Mouse (Mus musculus) spleen, postnatal 14 days (tissue): ENCODE measurements around the gene Exoc4.

Source experiments
- DNase-seq, 2 experiments: peaks; one replicate each; pipeline ENCODE4 v3.0.0; 2021 to 2022; ENCODE audit warnings: low spot score in 2 of 2

Exoc4 gene

DNA sequence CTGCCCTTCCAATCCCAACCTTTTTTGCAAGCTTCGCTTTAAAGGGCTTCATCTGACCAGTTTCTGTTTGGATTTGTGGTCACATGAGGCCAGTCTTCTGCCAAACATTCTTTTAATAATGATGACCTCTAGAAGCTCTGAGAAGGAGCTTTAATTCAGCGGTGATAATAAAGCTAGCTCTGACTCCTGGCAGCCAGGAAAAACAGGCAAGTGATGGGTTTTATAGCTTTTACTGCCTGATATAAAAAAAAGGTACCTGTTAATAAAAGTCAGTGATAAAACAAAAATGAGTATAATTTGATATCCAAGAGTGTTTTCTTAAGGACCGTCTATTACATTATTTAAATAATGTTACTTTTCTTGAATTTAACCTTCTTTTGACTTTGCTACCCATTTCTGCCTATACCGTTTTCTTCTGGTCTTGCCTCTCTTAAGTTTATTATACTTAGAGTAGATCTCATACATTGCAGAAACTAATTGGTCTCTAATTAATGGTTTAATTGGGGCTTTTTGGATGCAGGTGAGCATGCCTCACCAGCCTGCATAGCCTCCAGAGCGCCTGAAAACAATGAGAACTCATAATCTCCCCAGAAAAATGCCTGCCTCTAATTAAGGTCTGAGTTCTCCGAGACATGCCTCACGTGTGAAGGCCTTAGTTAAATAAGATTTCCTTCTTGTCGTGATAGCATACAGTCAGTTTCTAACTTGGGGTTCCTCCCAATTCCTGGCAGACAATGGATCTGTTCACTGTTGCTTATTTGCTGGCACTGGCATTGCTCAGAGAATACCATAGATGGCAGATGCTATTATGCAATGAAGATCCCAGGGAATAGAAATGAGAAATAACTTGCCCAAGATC is 681.4 kb downstream of the Exoc4 start:
- no peak for DNase-seq

DNA sequence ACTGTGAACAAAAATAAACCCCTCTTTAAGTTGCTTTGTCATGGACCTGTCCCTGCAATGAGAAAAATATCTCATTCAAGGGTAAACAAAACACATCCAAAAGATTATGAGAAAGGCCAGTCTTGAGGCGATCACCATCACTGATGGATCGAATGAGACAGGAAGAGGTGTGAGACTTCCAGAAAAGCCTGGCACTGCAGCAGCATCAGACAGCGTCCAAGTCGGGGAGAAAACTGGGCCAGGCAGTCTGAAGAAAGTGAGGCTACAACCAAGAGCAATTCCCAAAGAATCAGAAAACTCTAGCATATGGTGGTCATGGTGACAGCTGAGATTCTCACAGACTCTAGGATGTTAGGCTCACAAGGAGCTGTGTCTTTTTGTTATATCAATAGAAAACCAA is 689.0 kb downstream of the Exoc4 start:
- no peak for DNase-seq

DNA sequence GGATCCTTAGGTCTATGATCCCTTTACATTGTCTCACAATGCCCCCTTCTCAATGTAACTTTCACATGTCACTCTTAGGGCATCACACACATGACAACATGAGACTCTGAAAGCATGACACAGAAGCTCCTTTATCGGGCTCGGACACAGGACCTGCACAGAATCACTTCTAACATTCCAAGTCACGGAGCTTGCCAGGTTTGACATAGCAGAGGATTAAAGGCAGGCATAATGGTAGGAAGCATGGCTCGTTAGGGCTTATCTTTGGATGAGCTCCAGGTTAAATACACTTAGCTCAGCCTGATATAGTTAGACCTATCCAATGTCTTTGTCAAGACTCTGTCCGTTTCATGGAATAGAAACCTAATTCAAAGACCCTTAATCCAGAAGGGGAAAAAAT is 690.3 kb downstream of the Exoc4 start:
- DNase-seq = no peak

DNA sequence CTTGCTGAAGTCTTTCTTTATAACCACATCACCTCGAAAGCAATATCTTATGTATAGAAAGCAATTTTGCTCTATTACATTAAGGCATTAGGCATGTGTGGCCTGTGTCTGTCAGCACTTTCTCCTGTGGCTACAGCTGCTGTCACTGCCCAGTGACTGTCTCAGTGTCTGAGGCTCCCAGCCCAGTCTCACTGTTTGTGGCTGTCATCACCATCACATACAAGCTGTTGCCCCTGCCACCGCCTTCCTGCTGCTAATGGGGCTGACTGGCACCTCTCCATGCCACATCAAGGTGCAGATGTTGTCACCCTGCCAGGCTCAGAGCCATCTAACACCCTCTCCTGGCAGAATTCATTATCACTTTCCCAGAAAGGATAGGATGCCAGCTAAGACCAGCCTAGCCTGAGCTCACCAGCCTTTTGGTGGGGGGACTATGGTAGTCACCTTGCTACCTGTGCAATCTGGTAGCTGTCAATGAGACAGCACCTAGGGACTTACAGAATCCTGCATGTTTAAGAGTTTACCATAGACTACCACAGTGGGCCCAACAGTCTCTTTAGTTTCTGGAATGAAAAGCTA is 698.1 kb downstream of the Exoc4 start:
- DNase-seq = no peak

DNA sequence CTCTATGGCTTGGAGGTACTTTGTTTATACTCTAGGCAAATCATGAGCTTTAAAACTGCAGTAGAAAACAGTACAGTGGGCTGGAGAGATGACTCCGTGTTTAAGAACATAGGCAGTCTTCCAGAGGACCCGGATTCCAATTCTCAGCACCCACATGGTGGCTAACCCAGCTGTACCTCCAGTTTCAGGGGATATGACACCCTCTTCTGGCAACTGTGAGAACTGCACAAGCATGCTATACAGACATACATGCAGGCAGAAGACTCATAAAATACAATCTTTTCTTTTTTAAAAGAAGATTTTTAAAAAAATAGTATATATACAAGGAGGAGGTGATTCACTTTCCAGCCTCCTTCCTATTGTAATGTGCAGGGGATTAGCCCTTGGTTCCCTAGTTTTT is 701.2 kb downstream of the Exoc4 start:
- no peak for DNase-seq

DNA sequence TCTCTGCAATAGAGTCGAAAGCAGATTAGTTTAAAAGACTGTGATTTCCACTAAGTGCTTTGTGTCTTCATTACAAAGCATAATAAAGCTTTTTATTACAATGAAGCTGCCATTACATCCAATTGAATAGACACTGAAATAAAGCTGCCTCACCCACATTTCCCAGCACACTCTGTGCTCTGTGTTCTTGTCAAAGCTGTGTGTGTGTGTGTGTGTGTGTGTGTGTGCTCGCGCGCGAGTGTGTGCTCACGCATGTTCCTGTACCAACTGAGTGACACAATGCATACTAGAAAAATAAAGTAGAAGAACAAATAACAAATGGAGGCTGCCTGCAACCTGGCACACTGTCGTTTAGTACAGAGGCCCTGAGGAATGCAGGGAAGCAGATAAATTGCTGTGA is 706.6 kb downstream of the Exoc4 start:
- DNase-seq = no peak

DNA sequence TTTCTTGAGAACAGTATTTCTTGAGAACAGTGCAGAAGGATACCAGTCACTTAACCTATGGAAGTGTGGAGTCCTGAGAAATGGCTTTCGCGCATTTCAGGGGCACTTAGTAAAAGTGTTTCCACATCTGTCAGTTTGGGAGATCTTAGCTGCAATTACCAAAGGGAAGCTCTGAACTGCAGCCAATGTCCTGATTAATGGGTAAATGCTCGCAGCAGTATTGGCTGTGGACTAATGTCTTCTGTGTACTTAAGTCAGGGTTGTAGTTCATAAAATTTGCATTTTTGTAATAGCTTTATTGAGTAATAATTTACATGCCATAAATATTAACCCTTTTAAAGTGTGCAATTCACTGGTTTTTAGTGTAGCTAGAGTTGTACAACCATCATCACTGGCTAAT is 709.4 kb downstream of the Exoc4 start:
- DNase-seq = no peak

DNA sequence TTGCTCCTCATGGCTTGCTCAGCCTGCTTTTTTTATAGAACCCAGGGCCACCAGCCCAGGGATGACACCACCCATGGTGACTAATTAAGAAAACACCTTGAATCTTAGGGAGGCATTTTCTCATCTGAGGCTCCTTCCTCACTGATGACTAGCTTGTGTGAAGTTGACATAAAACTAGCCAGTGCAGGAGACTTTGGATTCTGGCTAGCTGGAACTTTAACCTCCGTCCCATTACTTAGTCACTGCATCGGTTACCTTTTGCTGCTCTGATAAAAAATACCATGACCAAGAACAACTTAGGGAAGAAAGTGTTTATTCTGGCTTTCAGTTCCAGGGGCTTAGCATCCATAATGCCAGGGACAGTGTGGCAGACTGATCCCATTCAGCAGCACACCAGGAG is 711.9 kb downstream of the Exoc4 start:
- DNase-seq = no peak

DNA sequence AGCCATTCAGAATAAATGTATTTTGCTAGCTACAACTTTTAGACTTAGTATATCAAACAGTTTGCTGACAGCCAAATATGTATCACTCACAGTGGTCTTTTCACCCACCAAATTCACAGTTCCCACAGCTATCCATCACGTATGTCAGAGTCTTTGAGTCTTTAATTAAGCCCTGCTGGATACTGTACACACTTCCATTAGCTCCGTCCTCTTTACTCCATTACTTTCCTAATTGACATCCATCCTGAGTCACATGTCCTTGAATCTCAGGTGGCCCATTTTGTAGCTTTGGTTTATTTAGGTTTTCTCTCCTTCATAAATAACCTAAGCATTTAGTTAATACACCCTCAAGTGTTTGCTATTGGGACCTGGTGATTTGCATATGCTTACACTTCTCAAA is 714.2 kb downstream of the Exoc4 start:
- DNase-seq = no peak

DNA sequence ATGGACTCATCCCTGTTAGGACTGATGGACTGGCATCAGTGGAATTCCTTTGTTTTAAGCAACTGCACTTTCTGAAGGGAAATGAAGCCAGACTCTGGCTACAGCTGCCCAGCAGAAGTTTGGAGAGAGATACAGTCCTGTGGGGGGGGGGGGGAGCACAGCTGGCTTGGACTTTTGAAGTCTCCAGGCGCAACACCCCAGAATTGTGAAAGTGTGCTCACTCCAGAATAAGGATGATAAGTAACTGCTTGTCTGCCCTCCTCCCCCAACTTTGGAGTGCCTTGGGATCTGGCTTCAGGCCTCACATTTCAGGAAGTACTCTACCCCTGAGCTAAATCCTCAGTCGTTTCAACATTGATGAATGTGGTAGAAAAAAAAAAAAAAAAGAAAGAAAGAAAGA is 716.7 kb downstream of the Exoc4 start:
- DNase-seq = no peak

DNA sequence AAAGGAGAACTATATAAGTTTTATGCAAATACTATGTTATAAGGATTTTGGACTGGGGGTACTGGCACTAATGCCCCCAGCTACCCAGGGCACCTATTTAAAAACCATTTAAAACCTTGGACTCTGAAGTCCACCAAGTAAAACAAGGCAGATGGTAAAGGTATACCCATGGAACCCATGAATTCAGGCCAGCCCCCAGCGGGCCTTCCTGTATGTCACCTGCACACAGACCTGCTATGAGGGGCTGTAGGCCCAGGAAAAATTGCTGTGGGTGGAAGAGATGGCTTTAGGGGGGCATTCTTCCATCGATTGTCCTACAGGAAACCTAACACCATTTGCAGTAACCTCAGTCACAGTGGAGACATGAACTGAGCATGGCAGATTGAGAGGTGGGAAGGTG is 719.9 kb downstream of the Exoc4 start:
- no peak for DNase-seq

DNA sequence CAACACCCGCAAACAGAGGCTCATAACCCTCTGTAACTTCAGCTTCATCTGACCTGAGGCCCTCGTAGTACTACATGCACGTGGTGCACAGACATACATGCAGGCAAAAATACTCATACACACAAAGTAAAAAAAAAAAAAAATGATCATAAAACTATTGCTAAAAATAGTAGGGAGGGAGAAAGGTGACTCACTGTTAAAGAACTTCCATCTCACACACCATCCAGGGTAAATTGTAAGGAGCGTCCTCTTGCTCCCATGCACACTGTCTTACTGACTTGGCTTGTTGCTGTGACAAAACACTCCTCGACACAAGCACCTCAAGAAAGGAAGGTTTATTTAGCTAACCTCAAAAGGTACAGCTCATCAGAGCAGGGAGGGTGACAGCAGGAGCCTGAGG is 723.9 kb downstream of the Exoc4 start:
- no peak for DNase-seq

DNA sequence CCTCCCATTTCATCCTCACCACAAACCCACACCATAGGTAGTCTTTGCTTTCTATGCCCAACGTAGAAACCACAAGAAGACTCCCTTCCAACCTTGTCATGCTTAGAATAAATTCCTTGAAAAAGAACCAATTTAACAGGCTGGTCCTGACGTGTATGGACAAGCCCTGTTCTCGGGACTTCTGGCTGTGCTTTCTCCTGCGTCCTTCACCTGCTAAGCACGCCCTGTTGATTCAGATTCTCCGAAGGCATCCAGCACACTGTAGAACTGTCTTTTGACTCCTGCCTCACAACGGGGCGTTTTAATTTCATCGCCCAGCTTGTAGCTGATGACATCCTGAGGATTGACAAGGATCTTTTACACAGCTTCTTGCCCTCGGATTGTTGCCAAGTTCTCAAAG is 727.7 kb downstream of the Exoc4 start:
- no peak for DNase-seq

DNA sequence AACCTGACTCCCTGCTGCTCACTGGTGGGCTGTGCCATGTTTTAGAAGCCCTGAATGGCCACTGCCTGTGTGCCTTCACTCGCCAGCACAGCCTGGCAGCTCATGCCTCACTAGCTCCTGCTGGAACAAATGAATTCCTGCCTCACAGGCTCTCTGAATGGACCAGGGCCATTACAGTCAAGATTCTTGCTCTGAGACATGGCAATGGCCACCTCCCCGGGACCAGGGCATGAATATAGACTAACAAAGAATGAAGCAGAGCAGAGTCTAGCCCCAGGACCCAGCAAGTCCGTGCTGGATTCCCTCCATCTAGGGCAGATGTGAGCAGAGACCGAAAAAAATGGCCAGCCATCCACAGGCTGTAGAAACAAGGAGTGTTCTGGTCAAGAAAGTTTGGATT is 728.6 kb downstream of the Exoc4 start:
- no peak for DNase-seq

DNA sequence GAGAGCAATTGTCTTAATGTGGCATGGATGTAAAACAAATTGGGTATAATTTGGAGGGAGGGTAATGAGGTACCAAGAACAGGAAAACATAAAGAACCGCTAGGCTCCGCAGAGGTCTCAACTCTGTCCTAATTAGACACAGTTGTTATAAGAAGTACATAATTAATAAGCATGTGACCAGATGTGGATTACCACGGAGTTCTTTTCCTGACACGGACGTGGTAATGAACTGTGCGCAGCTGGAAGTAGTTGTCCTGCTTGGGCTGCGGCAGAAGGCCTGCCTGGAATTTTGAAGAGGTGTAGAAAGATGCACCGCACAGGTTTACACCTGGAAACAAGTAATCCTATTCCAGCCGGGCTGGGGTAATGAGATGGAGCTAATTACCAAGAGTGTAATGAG is 729.0 kb downstream of the Exoc4 start:
- DNase-seq = no peak

DNA sequence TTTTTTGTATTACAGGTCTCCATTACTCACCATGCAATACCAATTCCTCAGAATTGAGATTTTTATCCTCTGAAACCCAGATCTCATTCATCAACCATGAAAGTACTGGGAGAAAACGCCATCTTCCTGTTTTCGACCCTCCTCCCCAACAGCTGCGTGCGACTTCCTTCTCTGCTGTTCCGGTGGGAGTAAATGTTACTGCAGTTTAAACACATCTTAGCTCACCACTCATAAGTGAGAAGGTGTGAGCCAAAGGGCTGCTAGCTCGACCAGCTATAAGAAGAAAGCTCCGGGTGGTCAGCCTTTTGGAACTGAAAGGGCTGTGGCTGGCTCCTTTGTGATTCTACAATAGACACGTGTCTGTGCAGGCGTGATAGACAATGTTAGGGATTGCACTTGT is 733.8 kb downstream of the Exoc4 start:
- DNase-seq = no peak

DNA sequence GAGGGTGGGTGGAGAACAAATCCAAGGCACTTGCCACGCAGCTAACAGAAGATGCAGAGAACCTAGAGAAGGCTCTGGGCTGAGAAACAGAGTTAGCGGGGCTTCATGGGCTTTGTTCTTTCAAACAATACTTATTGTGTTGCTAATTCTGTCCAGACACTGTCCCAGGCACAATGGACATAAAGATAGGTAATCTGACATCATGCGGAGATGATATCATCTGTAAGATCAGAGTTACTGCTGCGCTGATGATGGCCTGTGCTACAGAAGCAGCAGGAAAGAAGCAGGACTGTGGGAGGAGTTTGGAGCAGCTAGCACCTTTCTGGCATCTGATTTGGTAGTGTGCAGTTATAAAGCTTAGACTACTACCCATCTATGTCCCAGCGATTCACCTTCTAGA is 738.2 kb downstream of the Exoc4 start:
- no peak for DNase-seq

DNA sequence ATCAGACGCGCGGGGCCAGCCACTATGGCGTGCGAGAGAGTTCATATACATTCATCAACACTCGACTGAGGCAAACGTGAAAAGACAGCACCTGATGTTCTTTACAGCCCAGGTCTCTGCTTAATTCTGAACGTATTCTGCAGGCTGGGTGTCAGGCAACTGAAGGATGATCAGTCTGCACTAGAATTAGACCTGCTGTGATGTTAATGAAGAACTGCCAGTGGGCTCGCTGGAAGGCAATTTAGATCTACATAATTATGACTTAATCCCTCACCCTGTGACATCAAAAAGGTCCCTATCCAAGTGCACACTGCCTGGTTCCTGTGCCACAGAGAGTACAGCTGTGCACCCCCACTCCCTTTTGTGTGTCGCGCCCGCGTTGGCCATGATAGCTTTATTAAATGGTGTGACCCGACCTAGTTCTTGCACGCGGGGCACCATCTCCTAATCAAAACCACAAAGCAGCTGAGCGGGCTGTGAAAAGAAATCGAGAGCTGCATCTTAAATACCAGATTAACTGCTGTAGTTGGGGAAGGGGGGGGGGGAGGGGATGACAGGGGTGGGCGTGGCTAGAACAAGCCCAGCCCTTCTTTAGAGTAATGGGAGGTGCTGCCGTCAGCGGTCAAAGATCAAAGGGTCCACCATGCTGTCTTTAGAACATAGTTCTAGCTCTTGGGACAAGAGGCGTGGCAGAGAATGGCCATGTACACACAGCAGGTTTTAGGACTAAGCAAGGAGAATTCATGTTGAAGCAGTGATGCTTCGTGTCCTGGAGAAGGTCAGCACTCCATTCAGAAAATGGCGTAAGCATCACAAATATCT is 743.5 kb downstream of the Exoc4 start:
- DNase-seq = no peak

DNA sequence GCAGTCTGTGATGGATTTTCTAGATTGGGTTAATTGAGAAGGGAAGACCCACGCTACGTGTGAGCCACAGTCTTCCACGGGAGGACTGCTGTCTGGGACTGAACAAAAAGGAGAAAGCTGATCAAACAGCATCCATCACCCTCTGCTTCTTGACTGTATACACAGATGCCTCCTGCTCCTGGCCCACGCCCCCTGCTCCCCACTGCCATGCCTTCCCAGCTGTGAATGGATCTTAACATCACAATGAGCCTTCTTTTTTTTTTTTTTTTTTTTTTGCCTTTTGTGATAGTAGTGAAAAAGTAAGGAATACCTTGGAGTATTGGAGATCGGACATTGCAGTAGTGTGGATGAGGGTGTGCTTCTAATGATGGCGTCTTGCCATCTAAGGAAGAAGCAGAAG is 745.0 kb downstream of the Exoc4 start:
- no peak for DNase-seq

DNA sequence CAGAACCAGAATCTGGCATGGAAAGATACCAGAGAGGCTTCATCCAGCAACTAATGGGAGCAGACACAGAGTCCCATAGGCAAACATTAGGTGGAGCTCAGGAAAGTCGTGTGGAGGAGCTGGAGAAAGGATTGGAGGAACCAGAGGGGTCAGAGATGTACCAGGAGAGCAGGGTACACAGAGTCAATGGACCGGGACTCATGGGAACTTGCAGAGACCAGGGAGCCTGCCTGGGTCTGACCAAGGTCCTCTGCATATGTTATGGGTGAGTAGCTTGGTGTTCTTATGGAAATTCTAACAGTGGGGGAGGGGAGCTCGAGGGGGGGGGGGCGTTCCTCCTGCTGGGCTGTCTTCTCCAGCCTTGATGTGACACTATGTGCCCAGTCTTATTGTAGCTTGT is 749.7 kb downstream of the Exoc4 start:
- DNase-seq = no peak

DNA sequence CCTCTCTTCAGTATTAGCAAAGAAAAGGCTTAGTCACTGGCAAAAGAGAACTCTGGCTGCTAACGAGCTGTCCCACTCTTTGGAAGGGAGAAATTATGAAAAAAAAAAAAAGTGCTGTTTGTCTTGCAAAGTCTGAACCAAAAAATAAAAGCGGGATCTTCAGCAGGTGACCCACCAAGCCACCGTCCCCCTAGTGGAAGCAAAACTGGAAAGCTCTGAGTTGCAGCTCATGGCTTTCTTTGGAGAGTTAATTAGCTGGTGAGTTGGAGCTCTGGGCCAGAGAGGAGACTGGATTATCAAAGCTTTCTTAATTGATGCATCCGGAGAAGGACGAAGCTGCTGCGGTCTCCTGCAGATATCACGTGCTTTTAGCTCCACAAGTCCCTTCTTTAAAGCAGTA is 750.6 kb downstream of the Exoc4 start:
- DNase-seq = no peak

DNA sequence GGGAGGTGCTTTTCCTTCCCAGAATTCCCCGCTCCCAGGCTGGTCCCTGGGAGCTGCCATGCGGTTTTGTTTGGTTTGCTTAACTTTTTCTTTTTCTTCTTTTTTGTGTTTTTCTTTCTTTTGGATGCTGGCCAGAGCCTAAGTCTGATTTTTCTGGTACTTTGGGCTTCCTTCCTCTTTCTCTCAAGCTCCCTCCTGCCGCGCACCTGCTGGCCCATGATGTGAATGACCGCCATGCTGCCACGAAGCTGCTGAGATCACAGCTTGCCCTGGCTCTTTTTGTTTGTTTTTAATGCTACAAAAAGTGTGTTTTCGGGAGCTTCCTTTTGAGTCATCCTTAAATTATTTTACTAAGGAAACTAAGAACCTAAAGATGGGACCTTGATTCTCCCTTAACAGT is 751.8 kb downstream of the Exoc4 start:
- DNase-seq = no peak

DNA sequence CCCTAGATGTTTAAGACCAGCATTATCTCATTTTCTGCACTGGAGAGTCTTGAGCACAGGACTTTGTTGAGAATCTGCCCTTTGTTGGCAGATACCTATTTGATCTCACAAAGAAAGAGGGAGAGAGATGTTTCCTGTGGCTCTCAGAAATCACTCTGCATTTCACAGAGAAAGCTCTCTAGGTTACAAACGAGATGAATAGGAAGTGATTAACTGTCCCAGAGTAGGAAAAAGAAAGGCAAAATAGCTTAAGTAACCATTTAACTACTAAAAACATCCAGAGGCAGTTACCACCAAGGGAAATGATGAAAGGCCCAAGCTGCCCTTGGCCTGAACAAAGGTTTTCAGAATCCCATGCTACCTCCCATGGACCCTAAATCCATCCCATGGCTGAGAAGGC is 754.1 kb downstream of the Exoc4 start:
- no peak for DNase-seq
